Mouse (Mus musculus) mouse trophoblast stem cell (cell line): ENCODE data around the gene Ptprd.

Source experiments
- in situ Hi-C, 2 experiments: fragments of 300-500 bp; cut with MseI, MboI; formaldehyde crosslinking; loops; 2 replicates in 1 of 2; 3 replicates in 1 of 2; pipeline ENCODE4 v1.15.1; 2025

The Ptprd gene

DNA sequence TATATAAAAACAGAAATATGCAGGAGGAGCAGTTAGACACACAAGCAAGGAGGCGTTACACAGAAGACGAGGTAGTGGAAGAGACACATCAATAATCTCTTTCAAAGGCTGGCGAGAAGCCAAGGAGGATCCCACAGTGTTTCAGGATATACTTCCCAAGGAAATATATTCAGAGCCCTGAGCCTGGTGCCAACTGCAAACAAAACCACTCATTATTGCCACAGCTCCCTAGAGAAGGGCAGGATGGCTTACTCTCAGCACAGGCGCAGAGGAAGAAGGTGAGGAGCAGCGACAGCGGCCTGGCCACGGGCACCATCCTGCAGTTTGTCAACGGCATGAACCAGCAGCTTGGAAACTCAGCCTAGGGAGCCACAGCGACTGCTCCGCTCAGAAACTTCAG is 1886.8 kb downstream of the Ptprd start:
- in situ Hi-C loops: no loop called here

DNA sequence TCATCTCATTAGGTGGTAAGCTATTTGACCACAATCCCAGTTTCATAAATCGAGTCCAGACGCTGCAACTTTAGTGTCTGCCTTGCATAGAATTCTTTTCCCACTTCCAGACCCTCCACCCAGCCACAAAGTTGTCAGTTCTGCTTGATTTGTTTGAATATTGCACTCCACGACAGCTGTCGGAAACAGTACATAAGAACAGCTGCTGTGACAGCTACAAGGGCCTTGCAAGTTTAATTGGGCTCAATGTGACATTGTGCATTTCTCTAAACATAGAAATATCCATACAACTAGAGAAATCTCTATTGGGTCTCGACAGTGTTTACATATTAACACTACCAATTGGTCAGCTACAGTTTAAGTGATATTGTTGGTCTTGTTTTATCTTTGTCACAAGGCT is 1887.3 kb downstream of the Ptprd start:
- in situ Hi-C loops: no loop called here

DNA sequence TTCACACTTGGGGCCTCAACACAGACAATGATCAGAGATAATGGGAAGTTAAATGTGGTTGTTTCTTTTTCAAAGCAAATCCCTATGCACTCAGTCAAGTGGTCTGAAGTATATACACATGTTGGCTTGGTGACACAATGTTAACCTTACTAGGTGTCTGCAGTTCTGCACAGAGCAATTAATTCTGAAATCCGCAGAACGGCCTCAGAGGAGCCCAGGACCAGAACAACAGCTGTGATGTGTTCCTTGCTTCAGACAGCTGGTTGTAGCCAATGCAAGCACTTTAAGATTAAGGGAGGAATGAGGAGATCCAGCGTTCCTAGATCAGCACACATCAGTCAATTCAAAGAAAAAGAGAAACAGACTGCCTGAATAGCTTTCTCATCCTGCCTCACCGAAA is 1891.9 kb downstream of the Ptprd start:
- in situ Hi-C loops: no loop called here

DNA sequence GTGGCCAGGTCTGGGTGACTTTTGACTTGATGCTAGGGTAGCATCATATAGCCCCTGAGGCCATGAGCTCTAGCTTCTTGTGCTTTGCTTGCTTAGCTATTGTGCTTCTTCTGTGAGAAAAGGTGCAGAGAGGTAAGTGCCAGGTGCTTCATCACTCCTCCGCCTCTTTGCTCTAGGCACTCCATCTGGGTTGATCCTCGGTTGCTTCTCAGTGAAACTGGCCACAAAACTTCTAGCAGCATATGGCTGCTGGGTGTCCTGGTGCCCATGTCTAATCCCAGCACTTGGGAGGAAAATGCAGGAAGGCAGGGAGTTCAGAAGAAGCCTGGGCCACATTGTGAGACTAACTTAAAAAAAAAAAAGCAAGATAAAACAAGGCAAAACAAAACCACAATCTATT is 1895.8 kb downstream of the Ptprd start:
- in situ Hi-C loops: no loop called here

DNA sequence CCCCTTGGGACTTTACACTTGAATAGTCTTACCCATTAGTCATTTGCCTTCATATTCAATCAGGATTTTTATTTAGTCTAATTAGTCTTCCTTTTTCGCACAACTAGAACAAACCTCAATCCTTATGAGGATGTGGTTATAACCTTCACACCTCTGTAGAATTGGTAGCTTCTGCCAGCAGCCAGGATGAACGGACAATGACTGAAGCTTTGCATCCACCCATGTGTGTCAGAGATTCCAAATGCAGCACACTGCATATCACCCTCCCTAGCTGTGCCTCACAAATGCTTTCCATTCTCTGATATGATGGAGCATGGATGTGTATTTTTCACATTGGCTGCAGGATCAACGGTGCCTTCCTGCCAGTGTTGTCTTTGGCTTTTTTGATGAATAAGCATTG is 1898.0 kb downstream of the Ptprd start:
- in situ Hi-C loops: no loop called here

DNA sequence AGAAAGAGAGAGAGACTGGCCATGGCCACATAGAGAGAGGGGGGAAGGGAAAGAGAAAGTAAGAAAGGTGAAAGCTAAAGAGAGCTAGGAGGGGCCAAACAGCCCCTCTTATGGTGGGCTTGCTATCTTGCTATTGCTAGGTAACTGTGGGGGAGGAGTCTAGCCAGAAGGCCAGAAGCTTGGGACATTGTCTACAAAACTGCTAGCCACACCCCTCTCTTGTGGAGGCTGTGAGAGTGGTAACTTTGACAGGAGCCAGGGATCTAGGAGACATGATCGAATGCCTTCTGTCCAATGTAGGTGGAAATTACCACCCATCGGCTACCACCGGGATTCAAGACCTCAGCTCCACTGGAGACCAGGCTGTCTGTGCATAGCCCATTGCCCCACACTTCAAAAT is 1899.2 kb downstream of the Ptprd start:
- in situ Hi-C loops: no loop called here

DNA sequence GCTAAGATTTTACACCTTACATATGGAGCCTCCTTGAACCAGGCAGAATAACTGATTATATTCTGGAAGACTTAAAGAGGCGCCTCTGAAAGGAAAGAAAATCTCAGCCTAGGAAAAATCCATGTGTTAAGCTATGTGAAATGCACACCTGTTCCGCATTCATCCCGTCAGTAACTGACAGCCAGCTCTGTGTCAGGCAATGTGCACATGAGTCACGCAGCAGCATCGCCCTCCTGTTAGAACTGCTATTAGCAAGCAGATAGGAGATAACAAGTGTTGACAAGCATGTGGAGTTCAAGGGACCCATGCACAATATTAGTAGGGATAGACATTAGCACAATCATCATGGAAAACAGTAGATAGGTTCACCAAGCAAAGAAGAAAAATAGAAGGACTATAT is 1905.8 kb downstream of the Ptprd start:
- in situ Hi-C loops: no loop called here

DNA sequence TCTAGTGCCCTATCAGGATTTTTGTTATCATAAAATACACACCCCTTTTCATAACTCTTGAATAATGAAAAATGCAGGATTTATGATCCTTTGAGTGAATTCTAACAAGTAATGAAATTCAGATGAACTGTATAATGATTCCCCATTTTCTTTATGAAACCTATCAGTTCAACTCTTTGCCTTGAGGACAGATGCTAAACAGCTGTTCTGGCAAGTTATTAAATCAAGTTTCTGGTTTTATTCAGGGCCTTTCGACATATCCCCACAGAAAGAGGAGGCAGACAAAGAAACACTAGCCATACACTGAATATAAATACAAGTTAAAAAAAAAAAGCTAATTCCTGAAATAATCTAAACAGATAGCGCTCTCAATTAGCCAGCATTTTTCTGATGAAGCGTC is 1914.4 kb downstream of the Ptprd start:
- in situ Hi-C loops: no loop called here

DNA sequence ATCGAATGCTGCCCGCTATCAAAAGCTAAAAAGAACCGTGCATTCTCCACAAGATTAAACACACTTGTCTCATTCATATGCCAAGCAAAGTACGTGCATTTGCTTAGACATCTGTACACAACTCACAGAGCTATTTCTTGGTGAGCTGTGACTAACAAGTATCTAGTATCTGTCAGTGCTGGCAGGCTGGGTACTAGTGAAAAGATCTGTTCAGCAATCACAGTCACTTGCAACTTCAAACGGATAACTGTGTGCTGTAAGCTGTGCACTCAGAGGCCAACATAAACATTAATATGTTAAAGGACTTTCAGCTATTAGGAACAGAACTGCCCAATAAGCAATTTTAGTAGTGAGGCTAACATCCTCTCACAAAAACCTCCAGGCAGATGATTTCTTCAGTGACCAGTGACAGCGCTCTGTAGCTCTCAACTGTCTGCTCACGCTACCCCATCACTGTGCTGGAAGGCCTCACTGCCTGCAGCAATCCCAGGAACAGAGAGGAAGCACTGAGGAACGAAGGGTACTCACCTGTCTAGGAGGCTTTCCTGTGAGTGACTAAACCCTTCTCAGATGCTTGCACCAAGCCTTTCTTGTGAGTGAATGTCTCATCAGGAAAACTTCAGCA is 1918.9 kb downstream of the Ptprd start:
- in situ Hi-C loops: no loop called here

DNA sequence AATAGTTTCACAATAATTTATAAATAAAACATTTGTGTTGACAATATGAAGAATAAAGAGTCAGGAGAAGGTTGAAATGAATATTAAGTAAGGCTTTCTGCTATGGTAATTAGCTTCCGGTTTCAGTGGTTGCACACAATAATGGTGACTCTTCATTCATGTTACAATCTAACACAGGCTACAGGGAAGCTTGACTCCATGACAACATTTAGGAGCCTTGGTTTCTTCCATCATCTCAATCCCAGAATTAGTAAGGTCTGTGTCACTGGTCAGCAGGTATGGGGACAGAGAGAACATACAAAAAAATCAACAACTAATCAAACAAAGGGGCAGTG is 1921.3 kb downstream of the Ptprd start:
- in situ Hi-C loops: no loop called here

DNA sequence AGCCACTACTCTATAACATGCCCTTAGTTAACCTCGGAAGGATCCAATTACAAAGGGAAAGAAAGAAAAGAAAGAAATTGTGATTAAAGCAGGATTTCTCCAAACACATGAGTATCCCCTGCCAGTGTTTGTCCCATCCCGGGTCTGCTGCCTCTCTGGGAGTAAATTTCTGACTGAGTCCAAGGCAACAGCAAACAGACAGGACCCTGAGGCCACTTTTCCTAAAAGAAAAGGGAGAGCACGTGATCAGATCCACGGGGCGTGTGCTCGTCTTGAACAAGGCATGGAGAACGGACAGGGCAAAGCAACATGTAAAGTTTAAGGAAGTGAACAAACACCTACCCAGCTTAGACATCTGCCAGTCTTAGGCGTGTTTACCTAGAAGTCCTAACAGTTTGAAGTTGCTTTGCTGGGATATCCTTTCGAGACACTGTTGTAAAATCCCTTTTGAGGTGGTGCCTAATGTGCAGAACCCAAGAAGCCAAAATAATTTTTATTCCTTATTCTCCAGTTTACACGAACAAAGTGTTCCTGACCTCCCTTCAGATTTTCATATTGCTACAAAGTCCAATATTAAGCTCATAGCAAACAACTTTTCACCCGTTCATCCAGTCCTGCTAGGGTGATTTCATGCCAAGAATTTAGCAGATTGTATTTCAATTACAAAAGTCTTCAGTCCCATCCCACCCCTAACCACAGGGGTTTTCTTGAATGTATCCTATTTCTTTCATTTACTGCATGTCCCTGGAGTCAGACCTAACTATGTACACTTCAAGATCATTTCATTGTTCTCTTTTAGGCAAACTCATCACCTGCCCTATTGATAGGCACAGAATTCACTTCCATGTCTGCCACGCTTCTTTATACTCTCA is 1921.9 kb downstream of the Ptprd start:
- in situ Hi-C loops: no loop called here

DNA sequence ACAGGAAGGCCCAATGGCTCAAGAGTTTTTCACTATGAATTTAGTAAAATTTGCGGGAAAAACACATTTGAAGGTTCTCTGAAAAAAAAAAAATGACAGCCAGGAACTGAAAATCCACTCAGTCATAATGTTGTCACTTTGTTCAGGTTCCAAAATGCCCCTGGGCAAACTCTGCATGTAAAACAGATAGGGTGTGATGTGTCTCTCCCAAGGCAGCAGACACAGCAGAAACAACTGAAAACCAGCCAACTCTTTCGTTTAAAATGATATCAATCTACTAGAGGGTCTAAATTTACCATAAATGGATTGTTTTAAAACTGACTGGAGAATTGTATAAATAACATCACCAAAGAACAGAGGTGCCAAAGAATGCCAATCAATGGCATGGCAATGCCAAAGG is 1925.7 kb downstream of the Ptprd start:
- in situ Hi-C loops: no loop called here

DNA sequence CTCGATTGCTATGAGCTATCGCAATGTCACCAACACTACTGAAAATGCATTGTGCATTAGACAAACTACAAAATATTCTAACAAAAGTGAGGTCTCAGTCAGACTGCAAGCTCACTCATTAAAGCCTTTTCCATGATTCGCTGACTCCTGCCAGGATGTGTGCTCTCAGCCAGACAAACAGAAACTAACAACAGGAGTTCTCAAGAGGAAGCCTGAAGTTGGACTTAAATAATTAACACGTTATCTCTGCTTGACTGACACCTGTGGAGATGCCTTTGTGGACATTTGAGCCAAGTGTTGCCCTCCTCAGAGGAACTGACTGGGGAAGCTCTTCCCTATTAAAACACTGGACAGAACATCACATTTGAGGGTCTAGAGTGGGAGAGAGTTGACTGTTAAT is 1928.9 kb downstream of the Ptprd start:
- in situ Hi-C loops: no loop called here

DNA sequence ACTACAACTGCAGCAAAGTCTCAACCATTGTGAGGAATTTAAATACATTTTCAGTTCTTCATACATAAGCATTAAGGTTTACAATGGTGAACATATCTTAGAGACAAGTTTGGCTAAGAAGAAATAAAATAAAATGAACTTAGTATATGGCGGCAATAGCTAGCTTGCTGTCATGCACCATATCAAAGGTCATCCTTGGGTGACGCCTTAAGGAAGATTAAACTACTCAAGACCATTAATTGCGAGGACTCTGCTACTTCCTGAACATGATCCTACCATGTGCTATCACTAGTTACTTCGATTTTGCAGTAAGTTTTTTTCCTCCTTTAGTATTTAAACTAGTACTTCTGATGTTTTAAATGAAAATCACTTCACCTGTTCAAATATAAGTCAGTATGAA is 1949.0 kb downstream of the Ptprd start:
- in situ Hi-C loops: no loop called here

DNA sequence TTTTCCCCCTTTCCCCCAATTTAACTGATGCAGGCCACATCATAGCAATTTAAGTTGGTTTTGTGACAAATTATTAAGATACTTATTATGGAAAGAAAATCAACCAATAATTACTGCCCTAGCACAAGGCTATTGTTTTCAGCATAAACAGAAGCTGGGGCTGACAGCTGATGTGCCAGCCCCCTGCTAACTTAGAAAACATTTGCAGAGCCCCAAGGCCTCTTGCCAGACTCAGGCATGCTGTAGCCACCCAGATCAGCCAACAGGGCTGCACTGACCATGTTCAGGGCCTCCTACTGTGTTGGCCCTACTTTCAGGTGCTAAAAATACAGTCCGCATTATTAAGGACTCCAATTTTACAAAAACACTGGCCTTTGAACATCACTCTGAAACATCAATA is 1951.1 kb downstream of the Ptprd start:
- in situ Hi-C loops: no loop called here

DNA sequence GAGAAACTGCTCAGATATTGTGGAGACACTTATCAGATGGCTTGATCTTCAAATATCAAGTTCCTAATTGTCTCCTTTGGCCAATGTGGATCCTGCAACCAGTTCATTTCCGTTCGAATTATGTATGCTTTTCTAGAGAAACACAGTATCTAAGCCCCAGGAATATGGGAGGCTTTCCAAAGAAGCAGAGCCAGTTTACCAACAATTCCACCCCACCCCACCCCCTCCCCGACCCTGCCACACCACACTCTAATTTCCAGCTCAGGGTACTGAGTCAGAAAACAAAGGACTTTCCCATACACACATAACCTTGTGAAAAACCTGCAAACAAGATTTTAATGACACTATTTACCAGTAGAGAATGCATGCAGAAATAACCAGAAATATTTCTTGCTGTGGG is 1951.5 kb downstream of the Ptprd start:
- in situ Hi-C loops: no loop called here

DNA sequence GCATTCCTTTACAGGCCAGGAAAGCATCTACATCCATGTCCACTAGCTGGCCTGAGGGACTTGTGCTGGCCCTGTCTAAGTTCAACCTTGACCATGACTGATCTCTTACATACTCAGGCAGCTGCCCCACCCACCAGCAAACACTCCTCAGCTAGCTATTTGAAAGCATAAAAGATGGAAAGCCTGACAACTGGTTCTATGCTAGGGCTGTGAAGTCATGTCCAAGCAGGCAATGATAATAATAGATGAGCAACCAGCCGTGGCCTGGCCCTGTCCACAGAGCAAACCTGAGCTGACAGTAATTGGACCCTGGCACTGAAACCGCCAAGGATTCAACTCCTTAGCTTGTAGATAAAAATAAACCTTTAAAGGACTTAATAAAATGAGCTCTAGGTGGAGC is 1952.1 kb downstream of the Ptprd start:
- in situ Hi-C loops: no loop called here

DNA sequence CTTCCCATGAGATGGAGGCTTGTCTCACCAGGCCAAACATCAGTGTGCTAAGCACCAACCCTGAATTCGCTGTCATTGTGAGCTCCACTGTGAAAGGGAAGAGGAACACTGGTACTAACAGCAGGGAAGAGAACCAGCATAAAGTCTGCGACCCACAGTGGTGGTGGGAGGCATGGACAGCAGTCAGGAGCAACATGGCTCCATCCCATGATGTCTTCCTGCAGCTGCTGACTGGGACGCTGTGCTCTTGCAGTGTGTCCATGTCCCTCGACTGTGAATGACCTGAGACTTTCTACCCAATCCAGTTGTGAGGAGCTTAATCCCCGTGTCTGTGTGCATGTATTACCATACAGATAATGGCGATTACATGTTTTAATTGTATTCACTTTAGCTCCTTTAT is 1967.4 kb downstream of the Ptprd start:
- in situ Hi-C loops: no loop called here

DNA sequence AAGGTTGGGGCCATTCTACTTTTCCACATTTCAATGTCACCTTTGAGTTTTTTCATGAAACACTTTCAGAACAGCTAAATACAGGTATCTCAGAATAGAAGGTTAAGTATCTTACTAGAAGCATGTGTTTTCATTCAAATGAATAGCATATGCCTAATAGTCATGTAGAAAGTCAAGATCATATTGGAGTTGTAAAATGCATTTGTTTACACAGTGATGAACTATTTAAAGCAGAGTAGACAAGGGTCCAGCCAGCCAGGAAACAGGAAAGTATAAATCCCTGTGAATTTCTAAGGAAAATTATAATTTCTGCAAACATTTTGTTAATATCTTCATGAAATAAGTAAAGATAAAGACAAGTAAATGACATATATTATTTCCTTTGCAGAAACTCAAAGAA is 1970.2 kb downstream of the Ptprd start:
- in situ Hi-C loops: no loop called here

DNA sequence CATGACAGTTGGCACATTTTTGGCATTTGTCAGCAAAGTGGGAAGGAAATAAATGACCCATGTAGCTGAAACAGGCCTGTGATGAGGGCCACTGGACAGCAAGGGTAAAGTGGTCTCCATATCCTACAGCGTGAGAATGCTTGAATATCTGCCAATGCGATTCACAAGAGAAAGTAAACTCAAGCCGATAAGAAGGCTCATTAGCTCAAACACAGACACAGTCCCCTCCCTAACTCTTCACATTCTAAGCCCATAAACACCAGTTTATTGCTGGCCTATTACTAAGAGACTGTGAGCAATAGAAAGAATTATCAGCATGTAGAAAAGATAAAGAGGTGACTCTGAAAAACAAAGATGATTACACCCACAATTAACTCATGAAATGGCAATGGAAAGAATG is 1970.6 kb downstream of the Ptprd start:
- in situ Hi-C loops: no loop called here

DNA sequence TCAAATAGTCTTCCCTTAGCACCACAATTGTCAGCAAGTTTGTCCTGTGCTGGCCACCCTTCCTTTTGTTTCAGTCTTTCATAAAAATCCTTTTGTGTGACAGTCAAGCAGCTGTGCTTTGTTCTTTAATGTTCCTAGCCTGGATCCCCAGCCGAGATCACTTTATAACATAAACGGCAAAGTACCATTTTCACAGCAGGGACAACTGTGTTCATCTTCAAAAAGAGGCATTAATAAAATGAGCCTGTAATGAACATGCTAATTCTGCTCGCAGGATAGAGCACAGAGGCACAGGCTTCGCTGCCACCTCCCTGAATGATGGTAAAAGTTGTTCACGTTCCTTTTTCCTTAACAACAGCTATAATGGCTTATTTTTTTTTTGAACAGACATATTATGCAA is 1972.7 kb downstream of the Ptprd start:
- in situ Hi-C loops: no loop called here

DNA sequence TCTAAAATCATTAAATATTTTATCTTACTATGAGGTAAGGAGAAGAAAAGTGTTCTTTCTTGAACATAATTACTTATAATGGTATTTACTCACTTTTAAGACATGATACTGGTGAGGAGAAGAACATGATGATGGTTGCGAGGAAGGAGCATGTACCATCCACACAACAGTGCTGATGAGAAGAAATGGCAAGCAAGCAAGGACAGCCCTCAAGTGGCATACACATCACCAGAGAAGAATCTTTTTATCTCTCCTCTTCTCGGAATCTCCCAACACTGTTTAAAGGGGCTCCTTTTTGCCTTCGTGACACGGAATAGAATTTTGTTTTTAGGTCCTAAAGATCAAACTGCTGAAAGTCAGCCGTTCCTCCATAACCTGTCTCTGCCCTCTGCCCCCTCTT is 1973.2 kb downstream of the Ptprd start:
- in situ Hi-C loops: no loop called here

DNA sequence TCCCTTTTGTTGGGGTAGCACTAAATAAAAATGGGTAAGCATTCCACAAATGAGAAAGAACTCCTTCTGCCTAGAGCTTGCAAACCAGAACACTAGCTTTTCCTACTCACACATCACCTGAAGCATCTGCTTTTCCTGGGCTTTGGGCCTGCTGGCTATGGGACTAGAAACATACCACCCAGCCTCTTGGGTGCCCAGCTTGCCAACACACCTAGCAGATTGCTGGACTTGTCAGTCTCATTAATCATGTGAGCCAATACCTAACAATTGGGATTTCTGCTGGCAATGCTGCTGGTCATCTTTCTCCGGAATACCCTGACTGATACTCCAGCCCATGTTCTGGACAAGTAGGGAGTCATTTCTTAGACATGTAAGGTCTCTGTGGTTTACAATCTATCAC is 1973.9 kb downstream of the Ptprd start:
- in situ Hi-C loops: no loop called here

DNA sequence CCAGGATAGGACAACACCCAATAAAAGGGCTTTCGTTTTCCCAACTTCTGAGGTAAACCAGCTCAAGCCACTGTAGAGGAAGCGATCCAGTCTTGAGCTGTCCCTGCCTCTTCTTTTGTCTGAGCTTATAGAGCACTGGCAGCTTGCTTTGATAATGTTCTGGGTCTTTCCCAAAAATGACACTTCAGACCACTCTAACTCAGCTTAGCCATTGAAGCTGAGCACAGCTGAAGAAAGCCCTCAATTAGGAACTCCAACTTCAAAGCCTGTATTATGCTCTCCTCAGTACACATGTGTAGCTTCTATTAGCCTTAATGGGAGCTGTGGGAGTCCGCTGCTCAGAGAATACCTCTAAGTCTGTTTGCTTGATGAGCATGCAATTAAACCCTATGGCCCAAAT is 1988.0 kb downstream of the Ptprd start:
- in situ Hi-C loops: no loop called here
